Mouse (Mus musculus) liver, embryonic 15.5 days (tissue): ENCODE measurements around the gene Rtn4rl1. TPM values are rescaled to one million over a fixed set of nuclear protein-coding genes. Genes with fewer than 3 reads are reported as not detected.

Source experiments
- ATAC-seq: fragments of 200-750 bp; cut with Nextera tagmentation; 2 replicates; pipeline ENCODE4 v1.8.0; 2017; ENCODE audit warnings: moderate number of reproducible peaks, mild to moderate bottlenecking, moderate library complexity; ENCODE audit not compliant: insufficient read depth
- H3K27ac ChIP-seq: fragments of 300-500 bp; sonication (generic); replicated peaks from 2 replicates; pipeline ENCODE4 v1.5.1; 2015; ENCODE audit warnings: mild to moderate bottlenecking, inconsistent platforms
- H3K27me3 ChIP-seq: fragments of 300-500 bp; sonication (generic); 2 replicates; pipeline ENCODE4 v1.6.1; 2015; ENCODE audit warnings: mild to moderate bottlenecking, inconsistent platforms
- H3K36me3 ChIP-seq: fragments of 300-500 bp; sonication (generic); replicated peaks from 2 replicates; pipeline ENCODE4 v1.6.1; 2015; ENCODE audit warnings: moderate library complexity, mild to moderate bottlenecking, inconsistent platforms
- H3K4me1 ChIP-seq: fragments of 300-500 bp; sonication (generic); replicated peaks from 2 replicates; pipeline ENCODE4 v1.6.1; 2015; ENCODE audit warnings: inconsistent platforms
- H3K4me2 ChIP-seq: fragments of 300-500 bp; sonication (generic); 2 replicates; pipeline ENCODE4 v1.6.1; 2015; ENCODE audit warnings: moderate library complexity, mild to moderate bottlenecking, inconsistent platforms
- H3K4me3 ChIP-seq: fragments of 300-500 bp; sonication (generic); replicated peaks from 2 replicates; pipeline ENCODE4 v1.5.1; 2015; ENCODE audit warnings: mild to moderate bottlenecking, inconsistent platforms
- H3K9ac ChIP-seq: fragments of 300-500 bp; sonication (generic); 2 replicates; pipeline ENCODE4 v1.6.1; 2015; ENCODE audit warnings: moderate library complexity, mild to moderate bottlenecking, inconsistent platforms
- H3K9me3 ChIP-seq: fragments of 300-500 bp; sonication (generic); replicated peaks from 2 replicates; pipeline ENCODE4 v1.6.1; 2016; ENCODE audit warnings: inconsistent platforms
- WGBS: fragments of 180-500 bp; shearing (Covaris S2); methylation state at CpG from one replicate; pipeline ENCODE4 v1.1.7; 2015; ENCODE audit warnings: mixed read lengths; ENCODE audit not compliant: insufficient replicate concordance; 5-methylcytosine and 5-hydroxymethylcytosine counted together
- polyA plus RNA-seq: library from polyadenylated mRNA; unstranded; fragments of >200 nt; fragmentation: Nextera tagmentation; extraction: Ambion mirVana; gene quantifications from 2 replicates; pipeline ENCODE4 v1.2.1, GENCODE M21; 2015

The Rtn4rl1 gene
- polyA plus RNA-seq, 1 experiment from 2014 or later = 0.88 TPM

- peaks cover 33% of the 10 kb centered on the region for H3K27me3 ChIP-seq
- H3K9me3 ChIP-seq = no peaks in the 10 kb centered on the region
- H3K27ac ChIP-seq = no peak overlapping the region
- 77% methylated on average over 4 of the region's 4 CpGs for WGBS
- ATAC-seq = no peak
- peaks cover 30% of the 10 kb centered on the region for H3K4me1 ChIP-seq
- no peak overlapping the region for H3K9ac ChIP-seq
- H3K4me2 ChIP-seq = no peak overlapping the region
- H3K4me3 ChIP-seq = no peak overlapping the region
- no peaks in the 10 kb centered on the region for H3K36me3 ChIP-seq
Measured at GRCm38 (mm10) chr11:75203926-75204325, 10.3 kb downstream of the Rtn4rl1 start.

GRCm38 (mm10) chr11:75204472-75204871 lies 10.9 kb downstream of the Rtn4rl1 start:
- Histone ChIP-seq H3K9me3 (no peaks in the 10 kb centered on the region), H3K36me3 (no peaks in the 10 kb centered on the region), H3K4me2 (no peak overlapping the region), H3K4me1 (peaks cover 35% of the 10 kb centered on the region), H3K27ac (no peak overlapping the region), H3K4me3 (no peak overlapping the region), H3K27me3 (peaks cover 29% of the 10 kb centered on the region), H3K9ac (no peak overlapping the region)
- no peak for ATAC-seq
- WGBS = 35% methylated on average over 9 of the region's 9 CpGs

- Histone ChIP-seq H3K27ac (no peak overlapping the region), H3K4me3 (no peak overlapping the region), H3K9me3 (no peaks in the 10 kb centered on the region), H3K4me2 (no peak overlapping the region), H3K27me3 (peaks cover 10% of the 10 kb centered on the region; the same call in 1 of the 2 replicates), H3K9ac (no peak overlapping the region), H3K4me1 (peaks cover 50% of the 10 kb centered on the region), H3K36me3 (no peaks in the 10 kb centered on the region)
- WGBS = 66% methylated on average over 4 of the region's 4 CpGs
- ATAC-seq = no peak
Measured at GRCm38 (mm10) chr11:75206347-75206746, 12.8 kb downstream of the Rtn4rl1 start.

- peaks cover 12% of the 10 kb centered on the region; the same call in 1 of the 2 replicates for H3K27me3 ChIP-seq
- ATAC-seq = no peak
- H3K9ac ChIP-seq = no peak overlapping the region
- H3K36me3 ChIP-seq = no peaks in the 10 kb centered on the region
- no peaks in the 10 kb centered on the region for H3K9me3 ChIP-seq
- peak overlapping the region; percentile 75 for H3K27ac ChIP-seq
- no peak overlapping the region for H3K4me2 ChIP-seq
- H3K4me3 ChIP-seq = no peak overlapping the region
- WGBS = 40% methylated on average over 4 of the region's 4 CpGs
- peaks cover 67% of the 10 kb centered on the region for H3K4me1 ChIP-seq
Measured at GRCm38 (mm10) chr11:75209363-75209762, 15.8 kb downstream of the Rtn4rl1 start.

GRCm38 (mm10) chr11:75210093-75210492 lies 16.5 kb downstream of the Rtn4rl1 start:
- Histone ChIP-seq H3K4me2 (peak overlapping the region; percentile 53), H3K9ac (0 out of 2 replicates have a peak overlapping the region, but pooled peaks have one; percentile 26), H3K9me3 (no peaks in the 10 kb centered on the region), H3K36me3 (no peaks in the 10 kb centered on the region), H3K4me1 (peaks cover 66% of the 10 kb centered on the region), H3K27me3 (peaks cover 18% of the 10 kb centered on the region), H3K27ac (peak overlapping the region; percentile 75), H3K4me3 (no peak overlapping the region; the same call in 1 of the 2 replicates)
- 37% methylated on average over 4 of the region's 4 CpGs for WGBS
- ATAC-seq = peak; percentile 74

- H3K4me3 ChIP-seq = no peak overlapping the region
- H3K9me3 ChIP-seq = no peaks in the 10 kb centered on the region
- no peaks in the 10 kb centered on the region for H3K36me3 ChIP-seq
- H3K9ac ChIP-seq = no peak overlapping the region; the same call in 1 of the 2 replicates
- peaks cover 18% of the 10 kb centered on the region for H3K27me3 ChIP-seq
- peak overlapping the region; percentile 75 for H3K27ac ChIP-seq
- no peak for ATAC-seq
- H3K4me2 ChIP-seq = peak overlapping the region; percentile 3; the same call in 1 of the 2 replicates
- peaks cover 71% of the 10 kb centered on the region for H3K4me1 ChIP-seq
- WGBS = 62% methylated on average over 6 of the region's 6 CpGs
Measured at GRCm38 (mm10) chr11:75210755-75211154, 17.2 kb downstream of the Rtn4rl1 start.

- ATAC-seq = no peak
- peaks cover 72% of the 10 kb centered on the region for H3K4me1 ChIP-seq
- WGBS = 61% methylated on average over 8 of the region's 8 CpGs
- no peak overlapping the region for H3K4me3 ChIP-seq
- H3K27ac ChIP-seq = peak overlapping the region; percentile 59
- no peak overlapping the region for H3K4me2 ChIP-seq
- no peaks in the 10 kb centered on the region for H3K9me3 ChIP-seq
- no peak overlapping the region for H3K9ac ChIP-seq
- H3K36me3 ChIP-seq = no peaks in the 10 kb centered on the region
- peaks cover 29% of the 10 kb centered on the region for H3K27me3 ChIP-seq
Measured at GRCm38 (mm10) chr11:75212031-75212667, 18.6 kb downstream of the Rtn4rl1 start.

GRCm38 (mm10) chr11:75212876-75213275 lies 19.3 kb downstream of the Rtn4rl1 start:
- Histone ChIP-seq H3K9me3 (no peaks in the 10 kb centered on the region), H3K9ac (no peak overlapping the region), H3K4me1 (peaks cover 72% of the 10 kb centered on the region), H3K4me2 (no peak overlapping the region), H3K27ac (no peak overlapping the region; the same call in 1 of the 2 replicates), H3K4me3 (no peak overlapping the region), H3K27me3 (peaks cover 29% of the 10 kb centered on the region), H3K36me3 (no peaks in the 10 kb centered on the region)
- ATAC-seq = no peak
- 50% methylated on average over 3 of the region's 3 CpGs for WGBS

GRCm38 (mm10) chr11:75213372-75214080 lies 19.9 kb downstream of the Rtn4rl1 start:
- Histone ChIP-seq H3K9ac (peak overlapping the region; percentile 33; the same call in 1 of the 2 replicates), H3K4me2 (peak overlapping the region; percentile 50), H3K9me3 (no peaks in the 10 kb centered on the region), H3K36me3 (no peaks in the 10 kb centered on the region), H3K4me3 (peak overlapping the region; percentile 31), H3K4me1 (peaks cover 67% of the 10 kb centered on the region), H3K27ac (peak overlapping the region; percentile 67), H3K27me3 (peaks cover 29% of the 10 kb centered on the region)
- ATAC-seq = peak; percentile 66
- 21% methylated on average over 35 of the region's 35 CpGs for WGBS

GRCm38 (mm10) chr11:75214081-75214950 lies 20.7 kb downstream of the Rtn4rl1 start:
- Histone ChIP-seq H3K27ac (peak overlapping the region; percentile 49), H3K4me3 (peak overlapping the region; percentile 31), H3K4me2 (peak overlapping the region; percentile 50), H3K9ac (peak overlapping the region; percentile 33; the same call in 1 of the 2 replicates), H3K4me1 (peaks cover 60% of the 10 kb centered on the region), H3K36me3 (no peaks in the 10 kb centered on the region), H3K9me3 (no peaks in the 10 kb centered on the region), H3K27me3 (peaks cover 29% of the 10 kb centered on the region)
- WGBS = 32% methylated on average over 13 of the region's 13 CpGs
- peak; percentile 6; the same call in 1 of the 2 replicates for ATAC-seq
